Mouse (Mus musculus) cerebellum, adult (tissue): ENCODE measurements at regions not wholly inside any gene's neighbourhood (a gene's known extent, or its start where the extent isn't known, plus 50 kb on each side); places are given as distances from the start of the nearest gene placed in this dataset.

ENCODE experiments used
- ATAC-seq: cut with Nextera tagmentation; 2 replicates; pipeline ENCODE4 v1.9.2; 2017; ENCODE audit warnings: mild to moderate bottlenecking, moderate library complexity, mixed read lengths; ENCODE audit not compliant: insufficient number of reproducible peaks, low FRiP score, low TSS enrichment

DNA sequence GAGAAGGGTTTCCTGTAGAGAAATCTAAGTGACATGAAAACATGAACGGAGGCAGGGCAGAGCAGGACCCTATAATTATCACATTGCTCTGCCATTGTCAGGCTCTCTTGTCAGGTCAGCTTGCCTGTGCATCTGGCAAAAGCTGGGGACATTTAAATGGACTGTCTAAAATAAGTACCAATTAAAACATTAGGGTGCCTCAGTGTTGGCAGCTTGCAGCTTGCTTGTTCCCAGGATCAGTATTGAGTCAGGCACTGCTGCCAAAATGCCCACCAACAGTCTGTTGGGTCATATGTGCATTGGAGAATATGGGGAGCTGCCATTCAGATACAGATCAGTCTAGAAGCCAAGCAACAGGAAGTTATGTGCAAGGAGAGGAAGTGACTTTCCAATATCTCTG, 349.5 kb upstream of the B3gat1 start:
- no peak for ATAC-seq

DNA sequence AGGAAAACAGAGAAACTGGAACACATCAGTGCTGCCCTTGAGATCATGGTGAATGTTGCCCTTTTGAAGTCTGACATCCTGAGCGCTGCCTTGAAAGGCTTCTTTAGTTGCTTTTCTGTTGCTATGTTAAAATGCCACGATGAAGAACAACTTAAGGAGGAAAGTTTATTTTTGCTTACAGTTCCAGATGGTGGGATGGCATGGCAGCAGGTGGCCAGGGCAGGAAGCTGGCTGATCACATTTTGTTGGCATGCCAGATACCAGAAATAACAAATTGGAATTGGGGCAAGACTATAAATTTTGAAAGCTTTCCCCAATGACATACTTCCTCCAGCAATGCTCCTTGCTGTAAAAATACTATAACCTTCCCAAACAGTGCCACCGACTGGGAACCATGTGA, 334.9 kb upstream of the B3gat1 start:
- ATAC-seq = no peak

GRCm38 (mm10) chr9:26422897-26423823, 310.4 kb upstream of the B3gat1 start:
- no peak for ATAC-seq

GRCm38 (mm10) chr9:26435507-26435906, 298.0 kb upstream of the B3gat1 start:
- no peak for ATAC-seq

DNA sequence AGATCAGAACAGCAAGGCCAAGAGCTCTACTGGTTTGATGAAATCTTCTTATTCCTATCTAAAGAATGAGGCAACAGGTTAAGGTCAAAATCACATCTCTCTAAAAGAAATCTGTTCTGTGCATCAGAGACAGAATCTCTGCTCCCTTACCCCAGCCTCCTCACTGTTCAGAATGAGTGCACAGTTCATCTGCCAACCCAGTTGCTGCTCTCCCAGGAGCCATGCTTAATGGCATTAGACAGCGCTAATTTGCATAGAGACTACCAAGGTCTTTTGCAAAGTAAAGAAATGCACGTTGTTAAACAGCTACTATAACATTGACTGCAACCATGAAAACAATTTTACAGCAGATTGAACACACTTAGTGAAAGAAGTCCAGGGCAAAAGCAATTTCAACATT, 296.3 kb upstream of the B3gat1 start:
- ATAC-seq = no peak

DNA sequence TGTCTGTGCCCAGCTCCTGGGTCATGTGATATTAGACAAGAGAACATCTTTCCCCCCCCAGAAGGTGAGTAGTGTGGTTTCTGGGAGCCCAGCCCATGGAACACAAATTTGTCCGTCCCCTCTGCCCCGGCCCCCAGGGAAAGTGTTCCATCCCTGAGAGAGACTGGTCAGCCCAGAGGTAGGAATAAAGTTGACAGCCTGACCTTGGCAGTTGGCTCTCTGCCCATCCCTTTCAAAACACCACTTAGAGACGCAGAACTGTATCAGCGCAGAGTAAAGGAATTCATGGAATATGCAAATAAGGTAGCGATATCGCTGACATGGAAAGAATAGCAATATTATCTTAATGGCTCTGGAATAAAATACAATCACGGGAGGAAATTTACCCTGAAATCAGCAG, 279.6 kb upstream of the B3gat1 start:
- ATAC-seq = no peak

DNA sequence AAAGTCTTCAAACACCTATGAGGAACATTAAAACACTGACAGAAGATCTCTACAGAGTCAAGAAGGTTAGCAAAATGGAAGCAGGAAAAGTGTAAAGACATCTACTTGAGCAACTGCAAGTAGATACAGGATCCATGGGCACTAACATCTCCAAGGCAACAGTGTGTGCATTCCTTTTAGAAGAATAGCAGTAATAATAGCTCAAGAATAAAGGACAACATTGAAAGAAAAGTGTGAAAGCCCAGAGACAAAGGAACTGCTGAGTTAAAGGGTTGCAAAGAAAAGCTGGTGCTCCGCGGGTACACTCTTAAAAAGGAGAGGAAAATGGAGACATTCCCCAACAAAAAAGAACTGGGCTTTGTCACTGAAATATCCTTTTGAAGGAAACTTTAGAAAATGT, 272.4 kb upstream of the B3gat1 start:
- ATAC-seq = no peak

DNA sequence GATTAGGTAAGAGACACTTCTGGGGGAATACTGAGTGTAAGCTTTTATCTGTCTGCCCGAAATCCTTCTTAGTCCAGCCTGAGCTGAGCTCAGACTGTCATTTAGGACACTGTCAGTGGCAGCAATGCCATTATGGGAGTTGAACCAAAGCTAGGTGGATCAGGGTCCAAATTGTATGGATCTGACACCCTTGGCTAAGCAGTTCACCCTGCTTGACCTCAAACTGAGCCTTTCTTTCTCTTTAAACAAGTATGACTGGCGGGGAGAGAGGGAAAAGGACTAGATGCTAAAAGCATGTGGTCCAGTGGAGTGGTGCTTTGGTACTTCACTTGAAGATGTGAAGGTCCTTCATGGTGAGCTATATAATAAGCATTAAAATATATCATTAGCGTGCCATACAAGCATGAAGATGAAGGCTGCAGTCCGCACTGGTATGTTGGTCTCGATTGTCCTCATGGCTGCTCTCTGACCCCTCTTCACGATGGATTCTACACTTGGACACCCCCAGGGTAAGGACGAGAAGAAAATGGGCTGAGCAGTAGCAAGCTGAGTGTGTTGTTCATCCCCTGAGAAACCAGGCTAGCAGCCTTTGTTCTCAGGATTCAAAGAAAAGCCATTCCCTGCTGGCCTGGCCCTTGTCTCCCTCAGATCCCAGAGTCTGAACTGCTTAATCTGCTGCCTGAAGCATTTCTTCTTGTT, 262.7 kb upstream of the B3gat1 start:
- no peak for ATAC-seq

GRCm38 (mm10) chr9:26476341-26476740, 257.2 kb upstream of the B3gat1 start:
- ATAC-seq = no peak

- no peak for ATAC-seq
Measured at GRCm38 (mm10) chr9:26480881-26481280, 252.6 kb upstream of the B3gat1 start.

GRCm38 (mm10) chr9:26481890-26482289, 251.6 kb upstream of the B3gat1 start:
- no peak for ATAC-seq

DNA sequence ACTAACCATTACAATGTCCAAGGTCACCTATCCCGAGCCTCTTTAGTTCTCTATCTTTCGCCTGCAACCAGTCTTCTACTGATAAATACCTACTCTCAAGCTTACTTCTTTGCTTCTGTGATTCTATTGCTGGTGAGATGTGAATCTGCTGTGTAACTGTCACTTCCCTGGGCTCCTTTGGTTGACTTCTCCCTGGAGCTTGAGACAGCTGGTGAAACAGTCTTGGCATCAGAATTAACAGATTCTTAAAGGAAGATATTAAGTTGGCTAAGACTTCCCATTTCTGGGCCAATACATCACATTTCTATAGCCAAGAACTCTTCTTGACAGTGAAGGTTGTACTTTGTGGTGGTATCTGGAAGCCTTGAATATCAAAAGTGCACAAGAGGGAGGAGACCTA, 239.8 kb upstream of the B3gat1 start:
- no peak for ATAC-seq

DNA sequence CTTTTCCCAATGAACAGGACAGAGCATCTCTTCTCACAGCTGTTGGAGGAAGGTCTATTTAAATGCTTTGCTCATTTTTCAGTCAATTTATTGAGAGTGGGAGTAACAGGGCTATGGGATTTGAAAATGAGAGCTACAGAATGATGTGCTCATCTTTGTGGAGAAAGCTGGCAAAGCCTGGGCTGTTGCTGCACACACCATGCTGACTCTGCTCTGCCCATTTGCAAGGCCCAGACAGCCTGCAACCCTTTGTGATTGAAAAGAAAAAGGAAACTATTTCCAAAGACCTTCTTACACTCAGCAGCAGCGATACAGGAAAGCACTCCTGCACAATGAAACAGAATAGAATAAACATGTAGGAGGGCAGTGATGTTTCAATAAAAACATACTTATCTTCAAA, 231.5 kb upstream of the B3gat1 start:
- ATAC-seq = no peak

DNA sequence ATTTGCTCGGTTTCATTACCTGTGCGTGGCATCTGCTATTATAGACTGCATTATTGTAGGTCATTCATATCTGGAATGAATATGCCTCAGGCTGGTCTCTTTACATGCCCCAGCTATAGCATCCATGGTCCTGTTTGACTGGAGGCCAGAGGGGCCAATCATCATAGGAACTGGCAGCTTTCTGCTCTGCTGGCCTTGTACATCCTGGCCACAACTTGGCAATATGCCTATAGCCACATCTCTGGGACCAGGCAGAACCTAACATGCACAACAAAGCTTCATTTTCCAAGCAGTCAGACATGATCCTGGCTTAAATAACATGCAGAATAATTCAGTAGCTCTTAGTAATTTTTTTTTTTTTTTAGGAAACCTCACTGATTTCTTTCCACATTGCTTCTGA, 227.6 kb upstream of the B3gat1 start:
- no peak for ATAC-seq

- no peak for ATAC-seq
Measured at GRCm38 (mm10) chr9:26518651-26519050, 214.9 kb upstream of the B3gat1 start.

DNA sequence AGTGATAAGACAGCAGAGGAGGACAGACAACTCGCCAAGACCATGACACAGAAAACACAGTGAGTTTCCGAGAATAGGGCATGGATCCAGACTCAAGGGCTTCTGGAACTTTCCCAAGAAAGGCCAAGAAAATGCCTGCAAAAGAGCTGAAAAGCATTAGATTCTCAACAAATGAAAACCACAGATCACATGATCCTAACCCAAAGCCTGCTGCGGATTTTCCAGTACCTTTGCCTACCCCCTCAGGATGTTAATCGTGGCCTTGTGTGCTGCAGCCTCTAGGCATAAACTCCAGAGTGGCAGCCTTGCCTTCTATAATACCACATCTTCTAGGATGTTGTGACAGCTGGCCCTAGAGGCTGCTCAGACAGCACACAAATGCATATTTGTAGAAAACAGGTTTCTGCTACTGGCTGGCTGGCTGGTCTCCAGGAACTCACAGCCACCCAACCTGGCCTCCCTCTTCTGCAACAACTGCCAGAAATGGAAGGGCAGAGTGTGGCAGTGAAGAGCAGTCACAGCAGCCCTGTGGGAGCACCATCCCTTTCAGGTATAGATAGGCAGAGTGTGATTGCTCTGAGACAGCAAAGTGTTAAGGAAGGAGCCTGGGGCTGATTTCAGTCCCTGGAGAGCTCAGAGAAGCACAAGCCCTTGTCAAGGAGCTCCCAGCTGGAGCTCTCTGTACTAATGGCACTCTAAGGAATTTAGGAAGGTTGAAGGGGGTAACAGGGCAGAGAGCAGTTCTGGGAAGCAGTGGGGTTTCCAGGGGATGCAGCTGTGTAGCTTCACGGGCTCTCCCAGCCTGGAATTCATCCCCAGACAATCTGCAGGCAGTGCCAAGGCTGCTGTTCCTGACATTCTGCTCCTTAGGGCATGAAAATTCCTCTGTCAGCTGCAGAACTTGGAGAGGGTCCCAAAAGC, 213.7 kb upstream of the B3gat1 start:
- ATAC-seq = peak; percentile 68

- ATAC-seq = no peak
Measured at GRCm38 (mm10) chr9:26524089-26524488, 209.4 kb upstream of the B3gat1 start.

DNA sequence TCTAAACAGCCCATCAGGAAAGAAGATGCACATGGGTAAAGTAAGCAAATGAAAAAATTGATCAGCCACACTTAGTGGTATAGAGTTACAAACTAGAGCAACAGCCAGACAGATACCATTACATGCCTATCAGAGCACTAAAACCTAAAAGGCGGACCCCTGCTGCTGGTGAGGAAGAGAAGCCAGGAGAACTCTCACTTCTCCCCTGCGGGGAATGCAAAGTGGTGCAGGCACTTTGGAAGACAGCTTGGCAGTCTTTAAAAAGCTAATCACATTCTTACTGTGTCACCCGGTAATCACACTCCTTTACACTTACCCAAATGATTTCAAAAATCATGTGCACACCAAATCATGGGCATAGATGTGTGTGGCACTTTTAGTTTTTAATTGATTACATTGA, 204.8 kb upstream of the B3gat1 start:
- no peak for ATAC-seq

GRCm38 (mm10) chr9:26539042-26539441, 194.5 kb upstream of the B3gat1 start:
- ATAC-seq = no peak

- ATAC-seq = peak; percentile 57
Measured at GRCm38 (mm10) chr9:26548328-26548922, 185.1 kb upstream of the B3gat1 start.
